Mouse (Mus musculus): Measurements from ENCODE around the gene Sdha. TPM values are rescaled to one million over a fixed set of nuclear protein-coding genes. Genes with fewer than 3 reads are reported as not detected.
A peak's percentile ranks its signal among the peaks of the same experiment; 100 is the strongest.

Sdha gene
- polyA plus RNA-seq, 2 experiments, result 144 to 194 TPM

DNA sequence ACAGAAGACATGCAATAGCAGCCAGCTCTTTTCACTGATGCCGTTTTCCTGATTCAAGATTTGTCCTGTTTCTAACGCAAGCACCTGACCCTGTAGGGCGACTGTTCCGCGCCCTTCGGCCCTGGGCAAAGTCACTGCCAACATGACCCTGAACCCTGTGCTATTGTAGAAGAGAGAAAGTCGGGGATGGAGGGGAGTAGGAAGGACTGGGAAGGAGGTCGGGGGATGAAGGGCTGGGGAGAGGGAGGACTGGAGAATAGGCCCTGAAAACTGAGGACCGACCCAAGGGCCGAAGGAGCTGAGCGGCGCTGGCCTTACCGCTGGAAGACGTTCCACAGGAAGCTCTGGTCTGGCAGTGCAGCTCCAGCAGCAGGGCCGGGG, 33.3 kb downstream of the Sdha start:
- H3K9me3 ChIP-seq (ENCODE audit: control insufficient read depth, low read length), result no peaks in the 10 kb centered on the region
- peak overlapping the region; percentile 70 for H3K4me2 ChIP-seq (replicated peaks; ENCODE audit: low read depth, low read length, severe bottlenecking)
- no peaks in the 10 kb centered on the region for H3K27me3 ChIP-seq (ENCODE audit: control insufficient read depth, insufficient read depth, low read length)
- H3K9ac ChIP-seq (ENCODE audit: low read depth, low read length, severe bottlenecking), result peak overlapping the region; percentile 82
- peak overlapping the region; percentile 78 for H3K4me3 ChIP-seq (replicated peaks; ENCODE audit: low read length)
- peaks cover 7% of the 10 kb centered on the region for H3K4me1 ChIP-seq (ENCODE audit: control insufficient read depth, insufficient read depth, low read length)
- H3K27ac ChIP-seq (replicated peaks; ENCODE audit: low read depth, low read length), result peak overlapping the region; percentile 73; the same call in 1 of the 2 replicates
- TF ChIP-seq POLR2A (IDR thresholded peaks at IDR 0.05; ENCODE audit: borderline replicate concordance, extremely low read depth, insufficient read depth, insufficient read length), result no peak
- DNase-seq (ENCODE audit: low spot score), result no peak
- 2% methylated on average over 15 of the region's 15 CpGs for WGBS
- ATAC-seq (ENCODE audit: low FRiP score, low read depth), result no peak
- peaks cover 25% of the 10 kb centered on the region for H3K36me3 ChIP-seq (ENCODE audit: control insufficient read depth, insufficient read depth, low read length)

DNA sequence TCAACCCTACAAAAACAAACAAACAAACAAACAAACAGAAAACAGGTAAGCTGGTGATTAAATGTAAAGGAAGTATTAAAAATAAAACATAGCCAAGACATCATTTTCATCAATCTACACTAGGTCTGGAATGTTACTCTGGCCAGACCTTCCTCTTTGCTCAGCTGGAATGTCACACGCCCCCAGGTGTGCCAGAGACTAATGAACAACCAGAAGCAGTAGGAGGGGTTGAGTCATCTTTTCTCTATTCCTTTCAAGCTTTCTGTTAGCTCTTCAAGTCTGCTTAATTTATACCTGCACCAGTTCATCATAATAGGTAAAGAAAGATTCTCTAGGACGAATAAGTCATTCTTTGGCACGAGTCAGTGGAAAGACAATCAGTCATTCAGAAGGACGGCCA, 33.7 kb downstream of the Sdha start:
- peak overlapping the region; percentile 82 for H3K9ac ChIP-seq (ENCODE audit: low read depth, low read length, severe bottlenecking)
- no peak overlapping the region for H3K27ac ChIP-seq (replicated peaks; ENCODE audit: low read depth, low read length)
- 30% methylated on average over 4 of the region's 4 CpGs for WGBS
- ATAC-seq (ENCODE audit: low FRiP score, low read depth) (no peak), DNase-seq (ENCODE audit: low spot score) (no peak)
- H3K9me3 ChIP-seq (ENCODE audit: control insufficient read depth, low read length), result no peaks in the 10 kb centered on the region
- peaks cover 7% of the 10 kb centered on the region for H3K4me1 ChIP-seq (ENCODE audit: control insufficient read depth, insufficient read depth, low read length)
- H3K4me2 ChIP-seq (replicated peaks; ENCODE audit: low read depth, low read length, severe bottlenecking), result peak overlapping the region; percentile 70
- TF ChIP-seq POLR2A (IDR thresholded peaks at IDR 0.05; ENCODE audit: borderline replicate concordance, extremely low read depth, insufficient read depth, insufficient read length), result no peak
- H3K4me3 ChIP-seq (replicated peaks; ENCODE audit: low read length), result peak overlapping the region; percentile 78
- H3K36me3 ChIP-seq (ENCODE audit: control insufficient read depth, insufficient read depth, low read length), result peaks cover 24% of the 10 kb centered on the region
- no peaks in the 10 kb centered on the region for H3K27me3 ChIP-seq (ENCODE audit: control insufficient read depth, insufficient read depth, low read length)

DNA sequence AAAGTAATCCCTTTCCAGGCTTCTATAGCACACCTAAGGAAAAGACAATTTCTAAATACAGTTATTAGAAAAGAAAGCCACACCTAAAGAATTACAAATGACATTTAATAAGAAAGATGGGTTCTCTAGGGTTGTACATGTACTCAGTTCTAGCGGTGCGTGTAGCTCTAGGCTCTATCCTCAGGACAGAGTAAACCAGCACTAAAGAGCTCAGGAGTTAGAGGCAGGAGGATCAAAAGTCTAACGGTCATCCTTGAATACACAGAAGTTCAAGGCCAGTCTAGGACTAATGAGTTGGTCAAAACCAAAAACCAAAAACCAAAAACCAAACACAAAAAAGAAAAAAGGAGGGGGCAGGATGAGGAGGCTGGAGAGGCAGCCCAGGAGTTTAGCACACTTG, 35.5 kb downstream of the Sdha start:
- no peak overlapping the region for H3K27ac ChIP-seq (replicated peaks; ENCODE audit: low read depth, low read length)
- H3K9ac ChIP-seq (ENCODE audit: low read depth, low read length, severe bottlenecking), result no peak overlapping the region
- H3K27me3 ChIP-seq (ENCODE audit: control insufficient read depth, insufficient read depth, low read length), result no peaks in the 10 kb centered on the region
- ATAC-seq (ENCODE audit: low FRiP score, low read depth) (no peak), DNase-seq (ENCODE audit: low spot score) (no peak)
- no peaks in the 10 kb centered on the region for H3K9me3 ChIP-seq (ENCODE audit: control insufficient read depth, low read length)
- TF ChIP-seq POLR2A (IDR thresholded peaks at IDR 0.05; ENCODE audit: borderline replicate concordance, extremely low read depth, insufficient read depth, insufficient read length), result no peak
- H3K4me2 ChIP-seq (replicated peaks; ENCODE audit: low read depth, low read length, severe bottlenecking), result no peak overlapping the region
- H3K4me1 ChIP-seq (ENCODE audit: control insufficient read depth, insufficient read depth, low read length), result peaks cover 7% of the 10 kb centered on the region
- no peak overlapping the region for H3K4me3 ChIP-seq (replicated peaks; ENCODE audit: low read length)
- WGBS, result 96% methylated on average over 3 of the region's 3 CpGs
- H3K36me3 ChIP-seq (ENCODE audit: control insufficient read depth, insufficient read depth, low read length), result peaks cover 25% of the 10 kb centered on the region

DNA sequence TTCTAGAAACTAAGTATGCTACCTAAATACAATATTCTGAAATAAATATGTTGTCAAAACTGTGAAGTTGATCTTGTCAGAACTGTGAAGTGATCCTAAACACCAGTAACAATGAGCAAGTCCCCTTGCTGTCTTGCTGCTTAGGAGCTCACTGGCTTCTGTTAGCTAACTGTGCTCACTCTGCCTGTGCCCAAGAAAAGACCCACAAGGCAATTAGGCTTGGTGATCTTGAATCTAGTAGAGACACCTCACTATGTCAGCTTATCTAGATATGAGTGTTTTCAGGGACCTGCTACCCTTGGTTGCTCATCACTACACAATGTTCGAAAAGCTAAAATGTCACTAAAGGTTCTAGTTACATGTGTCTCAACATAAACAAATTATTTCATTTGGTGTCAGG, 44.3 kb downstream of the Sdha start:
- Histone ChIP-seq H3K4me3 (replicated peaks; ENCODE audit: low read length) (no peak overlapping the region), H3K27me3 (ENCODE audit: control insufficient read depth, insufficient read depth, low read length) (no peaks in the 10 kb centered on the region), H3K27ac (replicated peaks; ENCODE audit: low read depth, low read length) (no peak overlapping the region), H3K36me3 (ENCODE audit: control insufficient read depth, insufficient read depth, low read length) (peaks cover 77% of the 10 kb centered on the region), H3K9me3 (ENCODE audit: control insufficient read depth, low read length) (no peaks in the 10 kb centered on the region), H3K4me1 (ENCODE audit: control insufficient read depth, insufficient read depth, low read length) (no peaks in the 10 kb centered on the region), H3K9ac (ENCODE audit: low read depth, low read length, severe bottlenecking) (no peak overlapping the region), H3K4me2 (replicated peaks; ENCODE audit: low read depth, low read length, severe bottlenecking) (no peak overlapping the region)
- WGBS, result 92% methylated on average over 1 of the region's 1 CpGs
- ATAC-seq (ENCODE audit: low FRiP score, low read depth) (no peak), DNase-seq (ENCODE audit: low spot score) (no peak)
- TF ChIP-seq POLR2A (IDR thresholded peaks at IDR 0.05; ENCODE audit: borderline replicate concordance, extremely low read depth, insufficient read depth, insufficient read length), result no peak

DNA sequence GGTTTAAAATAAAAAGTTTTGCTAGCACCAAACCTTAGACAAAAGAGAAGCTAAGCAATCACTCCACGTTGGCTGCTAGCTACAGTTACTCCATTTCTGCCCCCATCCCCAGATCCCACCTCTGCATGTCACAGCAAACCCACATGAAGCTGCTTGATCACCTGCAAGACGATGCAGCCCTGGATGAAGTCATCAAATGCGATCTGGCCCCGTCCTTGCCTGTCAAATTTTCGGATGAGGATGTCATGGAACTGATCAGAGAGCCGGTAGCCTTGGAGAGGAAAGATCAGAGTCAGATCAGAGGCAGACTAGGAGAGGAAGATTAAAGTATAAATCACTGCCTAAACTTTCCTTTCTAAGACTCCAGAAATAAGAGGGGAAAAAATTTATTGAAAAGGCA, 44.7 kb downstream of the Sdha start:
- no peaks in the 10 kb centered on the region for H3K27me3 ChIP-seq (ENCODE audit: control insufficient read depth, insufficient read depth, low read length)
- TF ChIP-seq POLR2A (IDR thresholded peaks at IDR 0.05; ENCODE audit: borderline replicate concordance, extremely low read depth, insufficient read depth, insufficient read length), result no peak
- H3K36me3 ChIP-seq (ENCODE audit: control insufficient read depth, insufficient read depth, low read length), result peaks cover 73% of the 10 kb centered on the region
- H3K9me3 ChIP-seq (ENCODE audit: control insufficient read depth, low read length), result no peaks in the 10 kb centered on the region
- H3K9ac ChIP-seq (ENCODE audit: low read depth, low read length, severe bottlenecking), result no peak overlapping the region
- H3K27ac ChIP-seq (replicated peaks; ENCODE audit: low read depth, low read length), result no peak overlapping the region
- ATAC-seq (ENCODE audit: low FRiP score, low read depth) (no peak), DNase-seq (ENCODE audit: low spot score) (no peak)
- no peak overlapping the region for H3K4me3 ChIP-seq (replicated peaks; ENCODE audit: low read length)
- no peak overlapping the region for H3K4me2 ChIP-seq (replicated peaks; ENCODE audit: low read depth, low read length, severe bottlenecking)
- H3K4me1 ChIP-seq (ENCODE audit: control insufficient read depth, insufficient read depth, low read length), result no peaks in the 10 kb centered on the region
- 88% methylated on average over 6 of the region's 6 CpGs for WGBS
